Mouse (Mus musculus) lung, embryonic 16.5 days (tissue): Measurements from ENCODE around the gene Rdh7. TPM values are rescaled to one million over a fixed set of nuclear protein-coding genes. Genes with fewer than 3 reads are reported as not detected.
"Not testable (repeated sequence)": the region's sequence is repeated elsewhere in the genome, so short reads cannot be mapped to it uniquely, and the experiment has no call there.

ENCODE experiments used
- ATAC-seq: fragments of 200-750 bp; cut with Nextera tagmentation; 2 replicates; pipeline ENCODE4 v1.8.0; 2017; ENCODE audit warnings: low read depth, mild to moderate bottlenecking, moderate library complexity
- H3K27ac ChIP-seq: fragments of 300-500 bp; sonication (generic); 2 replicates; pipeline ENCODE4 v1.5.1; 2014; ENCODE audit warnings: mild to moderate bottlenecking, control low read depth, low read length
- H3K27me3 ChIP-seq: fragments of 300-500 bp; sonication (generic); 2 replicates; pipeline ENCODE4 v1.6.1; 2014; ENCODE audit warnings: low read depth, low read length, mixed read lengths; ENCODE audit not compliant: control insufficient read depth, insufficient read depth
- H3K36me3 ChIP-seq: fragments of 300-500 bp; sonication (generic); 2 replicates; pipeline ENCODE4 v1.6.1; 2014; ENCODE audit warnings: low read length; ENCODE audit not compliant: control insufficient read depth, insufficient read depth
- H3K4me1 ChIP-seq: fragments of 300-500 bp; sonication (generic); replicated peaks from 2 replicates; pipeline ENCODE4 v1.6.1; 2014; ENCODE audit warnings: low read length, mixed read lengths; ENCODE audit not compliant: control insufficient read depth, insufficient read depth
- H3K4me2 ChIP-seq: fragments of 300-500 bp; sonication (generic); 2 replicates; pipeline ENCODE4 v1.6.1; 2014; ENCODE audit warnings: low read depth, low read length, control low read depth
- H3K4me3 ChIP-seq: fragments of 300-500 bp; sonication (generic); 2 replicates; pipeline ENCODE4 v1.5.1; 2014; ENCODE audit warnings: mild to moderate bottlenecking, low read length, control low read depth
- H3K9ac ChIP-seq: fragments of 300-500 bp; sonication (generic); 2 replicates; pipeline ENCODE4 v1.6.1; 2014; ENCODE audit warnings: low read length, control low read depth
- H3K9me3 ChIP-seq: fragments of 300-500 bp; sonication (generic); 2 replicates; pipeline ENCODE4 v1.6.1; 2016; ENCODE audit warnings: low read length; ENCODE audit not compliant: control insufficient read depth
- WGBS: fragments of 180-500 bp; shearing (Covaris S2); extraction: QIAGEN DNeasy Blood & Tissue Kit; methylation state at CpG from one replicate; pipeline ENCODE4 v1.1.7; 2014; 5-methylcytosine and 5-hydroxymethylcytosine counted together
- polyA plus RNA-seq: library from polyadenylated mRNA; unstranded; fragments of >200 nt; fragmentation: Nextera tagmentation; extraction: Ambion mirVana; gene quantifications from 2 replicates; pipeline ENCODE4 v1.2.1, GENCODE M21; 2015

Gene Rdh7
- polyA plus RNA-seq, 1 experiment from 2014 or later, result not detected

GRCm38 (mm10) chr10:127917651-127918050 lies 29.0 kb upstream of the Rdh7 start:
- Histone ChIP-seq H3K27ac (no peak overlapping the region), H3K27me3 (no peaks in the 10 kb centered on the region), H3K4me2 (no peak overlapping the region), H3K9ac (no peak overlapping the region), H3K4me3 (no peak overlapping the region), H3K4me1 (no peaks in the 10 kb centered on the region), H3K9me3 (no peaks in the 10 kb centered on the region), H3K36me3 (no peaks in the 10 kb centered on the region)
- WGBS, result 94% methylated on average over 5 of the region's 5 CpGs
- no peak for ATAC-seq

GRCm38 (mm10) chr10:127917183-127917582 lies 28.6 kb upstream of the Rdh7 start:
- not testable (repeated sequence) for H3K4me3 ChIP-seq, H3K9me3 ChIP-seq, H3K27me3 ChIP-seq, H3K27ac ChIP-seq, ATAC-seq, H3K4me2 ChIP-seq, H3K36me3 ChIP-seq, H3K4me1 ChIP-seq, H3K9ac ChIP-seq
- WGBS, result 69% methylated on average over 3 of the region's 3 CpGs

- Histone ChIP-seq H3K4me2 (no peak overlapping the region), H3K27me3 (no peaks in the 10 kb centered on the region), H3K36me3 (no peaks in the 10 kb centered on the region), H3K27ac (no peak overlapping the region), H3K4me3 (no peak overlapping the region), H3K4me1 (no peaks in the 10 kb centered on the region), H3K9ac (no peak overlapping the region), H3K9me3 (no peaks in the 10 kb centered on the region)
- ATAC-seq, result no peak
- 82% methylated on average over 1 of the region's 1 CpGs for WGBS
Measured at GRCm38 (mm10) chr10:127915578-127915977, 27.0 kb upstream of the Rdh7 start.

- ATAC-seq, result no peak
- H3K27me3 ChIP-seq, result no peaks in the 10 kb centered on the region
Measured at GRCm38 (mm10) chr10:127907386-127907951, 18.9 kb upstream of the Rdh7 start.

GRCm38 (mm10) chr10:127906138-127906537 lies 17.5 kb upstream of the Rdh7 start:
- H3K36me3 ChIP-seq, result no peaks in the 10 kb centered on the region
- peaks cover 5% of the 10 kb centered on the region for H3K4me1 ChIP-seq
- H3K9me3 ChIP-seq, result no peaks in the 10 kb centered on the region
- 73% methylated on average over 2 of the region's 2 CpGs for WGBS
- no peak overlapping the region for H3K27ac ChIP-seq
- H3K4me2 ChIP-seq, result no peak overlapping the region
- no peak overlapping the region for H3K9ac ChIP-seq
- no peak for ATAC-seq
- H3K4me3 ChIP-seq, result no peak overlapping the region
- H3K27me3 ChIP-seq, result no peaks in the 10 kb centered on the region

More at GRCm38 (mm10) chr10:127907386-127907951, 18.9 kb upstream of the Rdh7 start:
- Histone ChIP-seq H3K4me2 (no peak overlapping the region), H3K4me3 (no peak overlapping the region), H3K9ac (no peak overlapping the region), H3K36me3 (no peaks in the 10 kb centered on the region), H3K27ac (no peak overlapping the region), H3K9me3 (no peaks in the 10 kb centered on the region), H3K4me1 (peaks cover 5% of the 10 kb centered on the region)

GRCm38 (mm10) chr10:127904718-127905446 lies 16.3 kb upstream of the Rdh7 start:
- Histone ChIP-seq H3K4me1 (peaks cover 5% of the 10 kb centered on the region), H3K4me2 (no peak overlapping the region), H3K9ac (no peak overlapping the region), H3K4me3 (no peak overlapping the region), H3K27ac (peak overlapping the region; percentile 9; the same call in 1 of the 2 replicates), H3K27me3 (no peaks in the 10 kb centered on the region), H3K36me3 (no peaks in the 10 kb centered on the region), H3K9me3 (no peaks in the 10 kb centered on the region)
- WGBS, result 42% methylated on average over 7 of the region's 7 CpGs
- ATAC-seq, result peak; percentile 71

- no peak for ATAC-seq
- 68% methylated on average over 1 of the region's 1 CpGs for WGBS
- H3K27me3 ChIP-seq, result no peaks in the 10 kb centered on the region
Measured at GRCm38 (mm10) chr10:127903116-127903515, 14.5 kb upstream of the Rdh7 start.

GRCm38 (mm10) chr10:127901751-127902150 lies 13.1 kb upstream of the Rdh7 start:
- no peak for ATAC-seq
- peaks cover 5% of the 10 kb centered on the region for H3K4me1 ChIP-seq
- H3K27ac ChIP-seq, result no peak overlapping the region
- H3K9me3 ChIP-seq, result no peaks in the 10 kb centered on the region
- H3K27me3 ChIP-seq, result no peaks in the 10 kb centered on the region
- no peak overlapping the region for H3K4me3 ChIP-seq
- H3K36me3 ChIP-seq, result no peaks in the 10 kb centered on the region
- no peak overlapping the region for H3K9ac ChIP-seq
- H3K4me2 ChIP-seq, result no peak overlapping the region
- 63% methylated on average over 4 of the region's 4 CpGs for WGBS

More at GRCm38 (mm10) chr10:127903116-127903515, 14.5 kb upstream of the Rdh7 start:
- no peak overlapping the region for H3K4me2 ChIP-seq
- no peak overlapping the region for H3K9ac ChIP-seq
- no peaks in the 10 kb centered on the region for H3K9me3 ChIP-seq
- peaks cover 5% of the 10 kb centered on the region for H3K4me1 ChIP-seq
- H3K27ac ChIP-seq, result no peak overlapping the region
- no peaks in the 10 kb centered on the region for H3K36me3 ChIP-seq
- H3K4me3 ChIP-seq, result no peak overlapping the region

GRCm38 (mm10) chr10:127899783-127900182 lies 11.2 kb upstream of the Rdh7 start:
- H3K9me3 ChIP-seq, result no peaks in the 10 kb centered on the region
- ATAC-seq, result no peak
- WGBS, result 42% methylated on average over 5 of the region's 5 CpGs

More at GRCm38 (mm10) chr10:127899783-127900182, 11.2 kb upstream of the Rdh7 start:
- Histone ChIP-seq H3K4me2 (no peak overlapping the region), H3K36me3 (no peaks in the 10 kb centered on the region), H3K4me3 (no peak overlapping the region), H3K9ac (no peak overlapping the region), H3K27ac (no peak overlapping the region), H3K4me1 (peaks cover under 1% of the 10 kb centered on the region; the same call in 1 of the 2 replicates), H3K27me3 (no peaks in the 10 kb centered on the region)
